Mouse (Mus musculus): ENCODE measurements around the gene Chit1.

Chit1 gene

DNA sequence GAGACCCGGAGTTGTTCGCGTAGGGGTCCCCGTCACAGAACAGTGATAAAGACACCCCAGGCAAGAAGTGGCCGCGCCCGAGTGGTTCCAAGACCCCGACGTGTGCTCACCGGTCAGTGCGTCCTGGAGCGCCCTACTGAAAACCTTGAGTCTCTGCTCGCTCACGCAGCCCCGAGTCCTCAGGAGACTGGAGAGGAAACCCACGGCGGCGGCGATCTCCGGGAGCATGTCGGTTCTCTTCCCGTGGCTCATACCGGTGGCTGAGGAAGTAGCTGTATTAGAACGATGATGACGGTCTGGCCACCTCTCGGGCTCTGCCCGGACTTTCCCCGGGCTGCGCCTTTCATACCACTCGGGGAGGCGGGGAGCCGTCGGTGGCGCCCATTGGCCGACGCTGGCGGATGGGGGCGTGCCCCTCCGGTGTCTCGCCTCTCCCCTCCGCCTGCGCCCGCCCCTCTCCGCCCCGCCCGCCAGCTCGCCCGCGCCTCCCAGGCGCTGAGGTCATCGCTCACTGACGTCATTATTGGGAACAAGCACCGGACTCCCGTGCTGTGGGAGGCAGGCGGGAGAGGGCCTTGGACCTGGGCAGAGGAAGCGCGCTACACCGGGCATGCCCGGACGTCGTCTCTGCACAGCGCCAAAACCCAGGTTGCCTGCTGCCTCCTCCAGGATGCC, 32.1 kb upstream of the Chit1 start, which contains the start of gene Btg2:
Btg2 (minus strand) TSS at position 319 of the 675 bp plus-strand sequence.
- in situ Hi-C loops (cut with MboI, MseI): loop anchor here (25.0 kb wide), 1 partner anchor 1042 kb away; the partner anchor contains the start of genes Mdm4 and Pik3c2b

DNA sequence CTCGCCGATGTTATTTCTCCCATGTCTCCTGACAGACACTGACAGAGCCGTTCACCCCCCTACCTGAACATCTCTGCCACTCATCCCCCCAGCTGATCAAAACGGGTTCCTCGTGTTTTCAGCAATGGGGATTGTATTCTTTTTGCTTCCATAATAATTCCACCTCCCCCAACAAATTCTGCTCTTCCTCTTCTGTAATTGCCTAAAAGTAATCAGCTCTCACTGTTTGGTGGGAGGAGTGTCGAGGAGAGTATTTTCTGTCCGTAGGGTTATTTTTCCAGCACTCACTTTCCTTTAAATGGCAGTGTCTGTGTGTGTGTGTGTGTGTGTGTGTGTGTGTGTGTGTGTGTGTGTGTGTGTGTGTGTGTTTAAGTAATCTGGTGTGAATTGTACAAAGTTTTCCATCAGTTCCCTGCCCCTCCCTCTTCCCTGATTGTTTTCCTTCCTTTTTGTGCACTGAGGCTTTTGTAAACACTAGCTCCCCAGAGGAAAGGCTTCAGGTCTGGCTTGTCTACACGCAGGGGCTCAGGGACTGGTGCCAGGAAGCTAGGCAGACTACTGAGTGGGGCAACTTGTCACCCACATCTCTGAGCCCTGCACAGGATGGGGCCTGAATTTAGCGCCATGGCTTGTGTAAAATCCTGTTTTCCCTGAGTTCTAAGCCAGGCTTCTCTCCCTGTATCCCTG, 31.4 kb upstream of the Chit1 start:
- in situ Hi-C loops (cut with MboI, MseI): loop anchor here (10.0 to 25.0 kb wide), 2 partner anchors 1042 to 1205 kb away; partner anchors contain the start of genes Mdm4, Pik3c2b and Rnpep

DNA sequence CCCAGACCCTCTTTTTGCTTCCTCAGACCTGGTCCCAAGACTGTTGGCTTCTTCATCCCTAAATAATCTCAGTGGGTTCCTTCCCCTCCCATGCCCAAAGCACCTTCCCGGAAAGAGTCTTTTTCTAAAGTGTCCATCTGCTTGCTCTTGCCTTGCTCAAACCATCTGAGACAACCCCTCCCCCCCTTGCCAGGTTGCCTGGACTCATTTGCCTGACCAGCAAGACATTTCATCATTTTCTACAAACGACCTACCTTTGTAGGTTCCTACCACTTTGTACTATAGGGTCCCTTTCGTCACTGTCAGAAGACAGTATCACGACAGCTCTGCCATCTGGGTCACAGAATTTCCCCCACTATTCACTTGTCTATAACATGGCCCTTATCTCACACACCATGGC, 30.6 kb upstream of the Chit1 start:
- in situ Hi-C loops (cut with MboI, MseI): loop anchor here (10.0 to 25.0 kb wide), 2 partner anchors 1043 to 1204 kb away; partner anchors contain the start of genes Mdm4, Pik3c2b and Rnpep

- in situ Hi-C loops (cut with MboI, MseI): loop anchor here (10.0 to 25.0 kb wide), 2 partner anchors 1044 to 1204 kb away; partner anchors contain the start of genes Mdm4, Pik3c2b and Rnpep
Measured at GRCm38 (mm10) chr1:134080881-134081450, 30.1 kb upstream of the Chit1 start.

DNA sequence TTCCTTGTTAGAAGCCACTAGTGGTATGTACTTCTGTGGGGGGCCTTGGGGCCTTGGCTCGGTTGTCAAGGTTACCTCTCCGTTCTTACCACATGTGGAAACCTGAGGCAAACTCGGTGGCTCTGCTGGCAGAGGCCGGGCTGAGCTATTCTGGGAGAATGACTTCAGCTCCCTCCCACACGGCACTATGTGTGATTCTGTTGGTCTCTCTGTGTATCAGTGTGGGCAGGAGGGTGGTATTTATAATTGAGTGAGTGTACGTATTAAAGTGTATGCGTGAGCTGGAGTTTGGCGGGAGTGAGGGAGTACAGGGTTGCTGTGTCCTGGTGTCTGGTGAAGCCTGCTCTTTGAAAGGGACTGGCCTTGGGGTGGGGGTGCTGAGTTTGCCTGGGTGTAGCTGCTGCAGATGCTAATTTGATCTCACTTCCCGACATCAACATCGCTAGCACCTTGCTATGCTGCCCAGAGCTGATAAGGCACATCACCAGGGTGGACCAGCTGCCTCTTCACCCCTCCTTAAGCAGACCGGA, 28.0 kb upstream of the Chit1 start:
- in situ Hi-C loops (cut with MboI, MseI): loop anchor here (10.0 to 25.0 kb wide), 2 partner anchors 1046 to 1202 kb away; partner anchors contain the start of genes Mdm4, Pik3c2b and Rnpep

DNA sequence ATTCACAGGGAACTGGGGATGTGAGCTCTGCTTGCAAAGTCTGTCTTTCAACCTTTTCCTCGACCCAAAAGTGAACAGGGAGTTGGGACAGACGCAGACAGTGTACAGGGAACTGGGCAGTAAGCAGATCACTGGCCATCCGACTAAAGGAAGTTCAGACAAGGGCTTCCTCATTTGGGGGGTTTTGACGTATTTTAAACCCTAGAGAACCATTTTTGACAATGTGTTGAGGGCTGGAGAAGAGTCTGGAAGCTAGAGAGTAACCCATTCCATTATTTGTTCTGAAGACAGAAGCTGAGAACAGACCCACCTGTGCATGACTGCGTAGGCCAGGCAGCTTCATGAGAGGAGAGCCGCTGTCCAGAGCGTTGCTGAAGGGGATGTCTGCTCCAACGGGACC, 27.4 kb upstream of the Chit1 start:
- in situ Hi-C loops (cut with MboI, MseI): loop anchor here (10.0 to 25.0 kb wide), 2 partner anchors 1046 to 1201 kb away; partner anchors contain the start of genes Mdm4, Pik3c2b and Rnpep

DNA sequence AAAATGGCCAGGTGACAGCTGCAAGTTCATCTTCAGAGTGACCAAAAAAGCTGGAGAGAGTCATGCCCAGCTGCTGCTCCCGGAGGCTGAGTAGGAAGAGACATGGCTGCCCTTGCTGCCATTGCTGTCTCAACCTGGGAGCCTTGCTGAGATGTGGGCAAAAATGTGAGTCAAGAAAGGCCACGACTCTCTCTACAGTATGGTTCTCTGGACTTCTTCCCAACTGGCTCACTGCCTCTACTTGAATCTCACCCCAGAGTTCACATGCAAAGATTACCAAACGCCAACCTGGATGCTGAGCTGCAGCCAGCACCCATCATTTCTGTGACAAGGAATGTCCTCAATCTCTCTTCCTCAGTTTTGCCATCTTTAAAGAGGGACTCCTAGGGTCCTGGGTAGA, 26.9 kb upstream of the Chit1 start:
- in situ Hi-C loops (cut with MboI, MseI): loop anchor here (10.0 to 25.0 kb wide), 2 partner anchors 1047 to 1201 kb away; partner anchors contain the start of genes Mdm4, Pik3c2b and Rnpep

GRCm38 (mm10) chr1:134086017-134086416, 25.0 kb upstream of the Chit1 start:
- in situ Hi-C loops (cut with MboI, MseI): loop anchor here (10.0 to 25.0 kb wide), 2 partner anchors 1049 to 1199 kb away; partner anchors contain the start of genes Mdm4, Pik3c2b and Rnpep

DNA sequence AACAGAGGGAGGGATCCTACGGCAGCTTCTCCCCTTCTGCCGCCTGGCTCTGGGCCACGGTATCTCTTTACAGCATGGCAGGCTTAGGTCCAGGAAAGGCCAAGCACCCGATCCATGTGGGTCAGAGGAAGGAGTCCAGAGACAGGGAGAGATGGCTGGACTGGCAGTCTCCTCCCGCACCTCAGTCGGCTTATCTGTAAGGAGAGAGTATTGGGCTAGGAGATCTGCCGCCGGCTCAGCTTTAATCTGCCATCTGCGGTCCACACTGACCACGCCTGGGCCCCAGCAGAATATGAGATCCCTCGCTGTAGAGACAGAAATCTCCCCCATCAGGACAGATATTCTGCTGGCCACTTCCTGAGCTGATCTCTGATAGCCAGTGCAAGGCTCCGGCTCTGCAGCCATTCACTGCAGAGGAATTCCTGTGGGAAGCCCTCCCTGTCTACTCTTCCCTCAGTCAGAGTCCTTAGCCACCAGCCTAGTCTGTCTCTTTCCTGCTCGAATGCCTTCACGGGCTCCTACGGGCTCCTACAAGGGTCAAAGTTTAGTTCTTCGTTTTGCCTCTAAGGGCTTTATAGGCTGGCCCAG, 24.1 kb upstream of the Chit1 start:
- in situ Hi-C loops (cut with MboI, MseI): loop anchor here (10.0 to 25.0 kb wide), 2 partner anchors 1050 to 1198 kb away; partner anchors contain the start of genes Mdm4, Pik3c2b and Rnpep

- in situ Hi-C loops (cut with MboI, MseI): loop anchor here (10.0 to 25.0 kb wide), 2 partner anchors 1052 to 1196 kb away; partner anchors contain the start of genes Mdm4, Pik3c2b and Rnpep
Measured at GRCm38 (mm10) chr1:134089074-134089473, 22.0 kb upstream of the Chit1 start.

GRCm38 (mm10) chr1:134091851-134092250, 19.2 kb upstream of the Chit1 start:
- in situ Hi-C loops (cut with MboI, MseI): loop anchor here (25.0 kb wide), 1 partner anchor 1055 kb away; the partner anchor contains the start of genes Mdm4 and Pik3c2b

GRCm38 (mm10) chr1:134092368-134092767, 18.7 kb upstream of the Chit1 start:
- in situ Hi-C loops (cut with MboI, MseI): loop anchor here (25.0 kb wide), 1 partner anchor 1055 kb away; the partner anchor contains the start of genes Mdm4 and Pik3c2b

GRCm38 (mm10) chr1:134092852-134093770, 17.9 kb upstream of the Chit1 start:
- in situ Hi-C loops (cut with MboI, MseI): loop anchor here (25.0 kb wide), 1 partner anchor 1056 kb away; the partner anchor contains the start of genes Mdm4 and Pik3c2b

- in situ Hi-C loops (cut with MboI, MseI): loop anchor here (25.0 kb wide), 1 partner anchor 1057 kb away; the partner anchor contains the start of genes Mdm4 and Pik3c2b
Measured at GRCm38 (mm10) chr1:134093771-134094526, 17.1 kb upstream of the Chit1 start.

- in situ Hi-C loops (cut with MboI, MseI): loop anchor here (25.0 kb wide), 1 partner anchor 1058 kb away; the partner anchor contains the start of genes Mdm4 and Pik3c2b
Measured at GRCm38 (mm10) chr1:134095033-134095612, 15.9 kb upstream of the Chit1 start.

DNA sequence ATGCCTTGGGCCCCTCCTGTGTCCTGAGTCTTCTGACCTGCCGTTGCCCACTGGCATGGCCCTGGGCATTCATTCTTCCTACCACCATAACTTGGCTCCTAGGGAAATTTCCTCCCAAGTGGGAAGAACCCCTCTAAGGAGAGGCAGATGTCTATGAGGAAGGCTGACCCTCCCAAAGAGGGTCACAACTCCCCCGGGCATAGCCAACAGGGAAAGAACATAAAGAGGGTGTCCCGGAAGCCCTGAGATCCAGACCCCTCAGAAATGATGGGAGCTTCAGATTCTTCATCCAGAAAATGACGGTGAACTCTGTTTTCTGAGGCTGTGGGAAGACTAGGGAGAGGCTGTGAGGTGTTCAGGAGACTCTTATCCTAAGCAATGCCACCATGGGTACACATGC, 15.3 kb upstream of the Chit1 start:
- in situ Hi-C loops (cut with MboI, MseI): loop anchor here (25.0 kb wide), 1 partner anchor 1058 kb away; the partner anchor contains the start of genes Mdm4 and Pik3c2b

DNA sequence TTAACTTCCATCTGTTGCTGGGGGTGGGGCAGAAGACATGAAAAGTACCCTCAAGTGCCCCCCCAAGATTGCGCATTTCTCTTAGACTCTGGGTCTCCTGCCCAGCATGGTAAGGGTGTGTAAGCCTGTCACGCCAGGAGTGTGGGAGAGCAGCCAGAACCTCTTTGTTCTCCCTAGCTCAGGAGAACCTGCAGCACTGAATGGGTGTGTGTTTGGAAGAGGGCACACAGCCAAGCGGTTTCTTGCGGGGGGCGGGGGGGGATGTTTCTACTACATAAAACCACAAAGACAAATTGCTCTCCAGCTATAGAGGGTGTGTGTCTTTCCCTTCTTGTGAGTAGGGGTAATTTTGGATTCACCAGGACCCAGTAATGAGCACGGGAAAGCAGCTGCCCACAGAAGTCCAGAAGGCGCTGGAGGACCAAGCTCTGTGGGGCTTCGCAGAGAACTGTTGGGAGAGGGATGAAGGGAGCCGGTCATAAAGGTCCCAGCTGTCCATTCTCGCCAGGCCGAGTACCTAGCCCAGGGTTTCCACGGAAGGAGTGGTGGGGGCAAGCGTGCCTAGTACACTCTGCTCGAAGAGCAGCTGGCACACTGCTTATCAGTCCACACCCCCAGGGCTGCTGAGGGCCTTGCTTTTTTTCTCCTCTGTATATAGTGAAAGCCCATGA, 14.6 kb upstream of the Chit1 start:
- in situ Hi-C loops (cut with MboI, MseI): loop anchor here (25.0 kb wide), 1 partner anchor 1059 kb away; the partner anchor contains the start of genes Mdm4 and Pik3c2b

Data from T-helper 2 cell (primary cell).